Mouse (Mus musculus): ENCODE data around the gene Nisch. TPM values are rescaled to one million over a fixed set of nuclear protein-coding genes. Genes with fewer than 3 reads are reported as not detected.
A peak's percentile ranks its signal among the peaks of the same experiment; 100 is the strongest.

Nisch gene
- polyA plus RNA-seq (2015; fragmentation: Nextera tagmentation; extraction: Ambion mirVana) = 377 and 397 TPM in 2 replicates

DNA sequence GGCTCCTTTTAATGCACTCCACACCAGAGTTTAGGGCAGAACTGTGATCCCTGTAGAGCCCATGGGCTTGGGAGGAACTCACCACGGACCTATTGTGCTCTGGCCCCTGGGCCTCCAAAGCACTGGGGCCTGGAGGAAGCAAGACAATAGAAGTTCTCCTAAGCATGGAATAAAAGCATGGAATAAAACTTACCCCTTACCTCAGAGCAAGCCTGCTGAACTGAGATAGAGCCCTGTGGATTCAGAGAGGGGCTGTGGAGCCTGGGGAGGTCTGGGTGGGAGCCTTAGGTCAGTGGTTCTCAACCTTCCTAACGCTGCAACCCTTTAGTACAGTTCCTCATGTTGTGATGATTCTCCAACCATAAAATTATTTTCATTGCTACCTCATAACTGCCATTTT lies at the start of gene Nisch:
Gene Nisch, minus strand, starts transcription at position 101 of the 400 bp plus-strand sequence.
- Histone ChIP-seq H3K36me3 (ENCODE audit: control insufficient read depth, insufficient read depth, low read length) (no peaks in the 10 kb centered on the region), H3K4me1 (replicated peaks; ENCODE audit: control insufficient read depth, insufficient read depth, low read length) (peaks cover 21% of the 10 kb centered on the region), H3K4me3 (ENCODE audit: low read length) (peak within 1 kb of the TSS; percentile 36), H3K27me3 (ENCODE audit: control insufficient read depth, insufficient read depth, low read depth, low read length) (no peaks in the 10 kb centered on the region), H3K9me3 (ENCODE audit: control insufficient read depth, low read length) (no peaks in the 10 kb centered on the region), H3K4me2 (ENCODE audit: low read depth, low read length) (peak within 1 kb of the TSS; percentile 48), H3K27ac (ENCODE audit: low read length) (peak within 1 kb of the TSS; percentile 51), H3K9ac (ENCODE audit: low read length) (peak within 1 kb of the TSS; percentile 45)
- ATAC-seq (ENCODE audit: low read depth) = no peak
- 63% methylated on average over 2 of the region's 2 CpGs for WGBS

DNA sequence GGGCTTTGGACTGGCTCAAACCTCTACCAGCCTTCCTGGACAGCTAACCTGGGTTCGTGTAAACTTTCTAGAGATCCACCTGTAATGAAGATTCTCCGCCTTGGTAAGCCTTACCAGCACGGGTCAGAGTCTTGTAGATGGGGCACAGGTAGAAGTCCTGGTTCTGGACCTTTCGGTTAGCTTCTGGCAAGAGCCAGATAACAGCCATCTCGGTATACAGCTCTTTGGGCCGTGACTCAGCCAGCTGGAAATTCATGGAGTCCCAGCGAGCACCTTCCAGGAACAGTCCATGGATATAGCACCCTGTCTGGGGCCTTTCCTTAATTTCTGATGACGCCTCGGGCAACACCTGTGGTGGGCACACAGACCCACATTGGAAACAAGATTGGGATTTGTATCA lies 44.2 kb upstream of the Nisch start:
- peaks cover 48% of the 10 kb centered on the region for H3K36me3 ChIP-seq (ENCODE audit: control insufficient read depth, insufficient read depth, low read length)
- H3K4me3 ChIP-seq (ENCODE audit: low read length) = no peak overlapping the region
- H3K4me1 ChIP-seq (replicated peaks; ENCODE audit: control insufficient read depth, insufficient read depth, low read length) = no peaks in the 10 kb centered on the region
- WGBS = 90% methylated on average over 9 of the region's 9 CpGs
- H3K4me2 ChIP-seq (ENCODE audit: low read depth, low read length) = no peak overlapping the region
- no peaks in the 10 kb centered on the region for H3K9me3 ChIP-seq (ENCODE audit: control insufficient read depth, low read length)
- no peak overlapping the region for H3K27ac ChIP-seq (ENCODE audit: low read length)
- no peak overlapping the region for H3K9ac ChIP-seq (ENCODE audit: low read length)
- no peak for ATAC-seq (ENCODE audit: low read depth)
- H3K27me3 ChIP-seq (ENCODE audit: control insufficient read depth, insufficient read depth, low read depth, low read length) = no peaks in the 10 kb centered on the region

GRCm38 (mm10) chr14:31260374-31260773 lies 43.6 kb upstream of the Nisch start:
- ATAC-seq (ENCODE audit: low read depth) = no peak

DNA sequence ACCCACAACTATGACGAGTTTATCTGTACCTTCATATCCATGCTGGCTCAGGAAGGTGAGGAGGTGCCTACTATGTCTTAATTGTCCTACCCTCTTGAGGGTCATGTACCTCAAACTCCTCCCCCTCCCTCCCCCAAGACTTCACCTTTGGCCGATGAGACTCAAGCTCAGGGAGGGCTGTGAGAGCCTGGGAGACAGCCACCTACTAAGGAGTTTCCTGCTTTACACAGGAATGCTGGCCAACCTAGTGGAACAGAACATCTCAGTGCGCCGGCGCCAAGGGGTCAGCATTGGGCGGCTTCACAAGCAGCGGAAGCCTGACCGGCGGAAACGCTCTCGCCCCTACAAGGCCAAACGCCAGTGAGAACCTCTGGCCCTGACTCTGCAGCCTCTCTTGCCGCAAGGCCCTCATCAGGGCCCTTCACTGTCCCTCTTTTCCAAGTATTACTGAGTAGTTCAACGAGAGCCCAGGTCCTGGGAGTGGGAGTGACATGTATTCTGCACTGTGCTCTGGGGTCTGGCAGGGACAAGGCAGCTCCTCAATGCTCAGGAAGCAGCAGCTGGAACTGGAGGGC lies 41.8 kb upstream of the Nisch start:
- WGBS = 95% methylated on average over 14 of the region's 14 CpGs
- no peak for ATAC-seq (ENCODE audit: low read depth)
- Histone ChIP-seq H3K4me1 (replicated peaks; ENCODE audit: control insufficient read depth, insufficient read depth, low read length) (no peaks in the 10 kb centered on the region), H3K9me3 (ENCODE audit: control insufficient read depth, low read length) (no peaks in the 10 kb centered on the region), H3K36me3 (ENCODE audit: control insufficient read depth, insufficient read depth, low read length) (peaks cover 71% of the 10 kb centered on the region), H3K27me3 (ENCODE audit: control insufficient read depth, insufficient read depth, low read depth, low read length) (no peaks in the 10 kb centered on the region), H3K27ac (ENCODE audit: low read length) (no peak overlapping the region), H3K9ac (ENCODE audit: low read length) (no peak overlapping the region), H3K4me2 (ENCODE audit: low read depth, low read length) (no peak overlapping the region), H3K4me3 (ENCODE audit: low read length) (no peak overlapping the region)

More at GRCm38 (mm10) chr14:31260374-31260773, 43.6 kb upstream of the Nisch start:
- Histone ChIP-seq H3K4me3 (ENCODE audit: low read length) (no peak overlapping the region), H3K27me3 (ENCODE audit: control insufficient read depth, insufficient read depth, low read depth, low read length) (no peaks in the 10 kb centered on the region), H3K36me3 (ENCODE audit: control insufficient read depth, insufficient read depth, low read length) (peaks cover 54% of the 10 kb centered on the region), H3K27ac (ENCODE audit: low read length) (no peak overlapping the region), H3K4me1 (replicated peaks; ENCODE audit: control insufficient read depth, insufficient read depth, low read length) (no peaks in the 10 kb centered on the region), H3K9ac (ENCODE audit: low read length) (no peak overlapping the region), H3K4me2 (ENCODE audit: low read depth, low read length) (no peak overlapping the region), H3K9me3 (ENCODE audit: control insufficient read depth, low read length) (no peaks in the 10 kb centered on the region)
- 94% methylated on average over 4 of the region's 4 CpGs for WGBS

- Histone ChIP-seq H3K27me3 (ENCODE audit: control insufficient read depth, insufficient read depth, low read depth, low read length) (no peaks in the 10 kb centered on the region), H3K9me3 (ENCODE audit: control insufficient read depth, low read length) (no peaks in the 10 kb centered on the region), H3K4me2 (ENCODE audit: low read depth, low read length) (peak overlapping the region; percentile 88), H3K27ac (ENCODE audit: low read length) (no peak overlapping the region), H3K36me3 (ENCODE audit: control insufficient read depth, insufficient read depth, low read length) (peaks cover 34% of the 10 kb centered on the region), H3K9ac (ENCODE audit: low read length) (peak overlapping the region; percentile 99), H3K4me3 (ENCODE audit: low read length) (peak overlapping the region; percentile 99), H3K4me1 (replicated peaks; ENCODE audit: control insufficient read depth, insufficient read depth, low read length) (peaks cover 15% of the 10 kb centered on the region)
- ATAC-seq (ENCODE audit: low read depth) = no peak
- WGBS = 89% methylated on average over 5 of the region's 5 CpGs
Measured at GRCm38 (mm10) chr14:31252091-31252490, 35.3 kb upstream of the Nisch start.

DNA sequence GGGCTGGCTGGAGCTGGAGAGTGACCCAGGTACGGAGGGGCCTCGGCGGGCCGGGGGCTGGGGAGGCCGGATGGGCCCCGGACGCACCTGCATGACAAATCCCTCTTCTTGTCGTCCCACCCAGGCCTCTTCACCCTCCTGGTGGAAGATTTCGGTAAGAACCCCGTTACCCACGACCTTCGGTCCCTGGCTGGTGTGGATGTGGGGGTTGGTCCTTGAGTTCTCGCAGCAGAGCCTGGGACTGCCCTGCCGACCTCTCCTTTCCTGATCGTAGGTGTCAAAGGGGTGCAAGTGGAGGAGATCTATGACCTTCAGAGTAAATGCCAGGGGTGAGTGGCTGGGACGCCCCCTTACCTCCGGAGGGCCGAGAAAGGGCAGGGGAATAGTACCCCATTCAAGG lies 34.9 kb upstream of the Nisch start:
- Histone ChIP-seq H3K9ac (ENCODE audit: low read length) (peak overlapping the region; percentile 99), H3K27ac (ENCODE audit: low read length) (peak overlapping the region; percentile 62), H3K36me3 (ENCODE audit: control insufficient read depth, insufficient read depth, low read length) (peaks cover 30% of the 10 kb centered on the region), H3K4me2 (ENCODE audit: low read depth, low read length) (peak overlapping the region; percentile 88), H3K27me3 (ENCODE audit: control insufficient read depth, insufficient read depth, low read depth, low read length) (no peaks in the 10 kb centered on the region), H3K4me1 (replicated peaks; ENCODE audit: control insufficient read depth, insufficient read depth, low read length) (peaks cover 15% of the 10 kb centered on the region), H3K4me3 (ENCODE audit: low read length) (peak overlapping the region; percentile 99), H3K9me3 (ENCODE audit: control insufficient read depth, low read length) (no peaks in the 10 kb centered on the region)
- ATAC-seq (ENCODE audit: low read depth) = no peak; the same call in 1 of the 2 replicates
- under 1% methylated on average over 15 of the region's 18 CpGs for WGBS

- Histone ChIP-seq H3K36me3 (ENCODE audit: control insufficient read depth, insufficient read depth, low read length) (peaks cover 25% of the 10 kb centered on the region), H3K9me3 (ENCODE audit: control insufficient read depth, low read length) (no peaks in the 10 kb centered on the region), H3K27me3 (ENCODE audit: control insufficient read depth, insufficient read depth, low read depth, low read length) (no peaks in the 10 kb centered on the region), H3K9ac (ENCODE audit: low read length) (peak within 1 kb of the TSS; percentile 99), H3K4me3 (ENCODE audit: low read length) (peak within 1 kb of the TSS; percentile 99), H3K4me2 (ENCODE audit: low read depth, low read length) (peak within 1 kb of the TSS; percentile 88), H3K27ac (ENCODE audit: low read length) (peak within 1 kb of the TSS; percentile 97), H3K4me1 (replicated peaks; ENCODE audit: control insufficient read depth, insufficient read depth, low read length) (peaks cover 15% of the 10 kb centered on the region)
- ATAC-seq (ENCODE audit: low read depth) = peak; percentile 96
- WGBS = under 1% methylated on average over 73 of the region's 75 CpGs
Measured at GRCm38 (mm10) chr14:31251084-31251604, 34.4 kb upstream of the Nisch start, which contains the start of the genes Phf7 and Bap1. Gene Phf7 (minus strand): TSS chr14:31251317. Gene Bap1 (plus strand): TSS chr14:31251450.

- H3K27ac ChIP-seq (ENCODE audit: low read length) = peak overlapping the region; percentile 97
Measured at GRCm38 (mm10) chr14:31250222-31251083, 33.7 kb upstream of the Nisch start.

GRCm38 (mm10) chr14:31248396-31248795 lies 31.6 kb upstream of the Nisch start:
- no peak overlapping the region for H3K4me2 ChIP-seq (ENCODE audit: low read depth, low read length)
- no peak overlapping the region for H3K27ac ChIP-seq (ENCODE audit: low read length)
- H3K4me1 ChIP-seq (replicated peaks; ENCODE audit: control insufficient read depth, insufficient read depth, low read length) = peaks cover 15% of the 10 kb centered on the region
- no peaks in the 10 kb centered on the region; the same call in 1 of the 2 replicates for H3K36me3 ChIP-seq (ENCODE audit: control insufficient read depth, insufficient read depth, low read length)
- H3K27me3 ChIP-seq (ENCODE audit: control insufficient read depth, insufficient read depth, low read depth, low read length) = no peaks in the 10 kb centered on the region
- H3K9ac ChIP-seq (ENCODE audit: low read length) = no peak overlapping the region
- WGBS = 80% methylated on average over 6 of the region's 6 CpGs
- no peak for ATAC-seq (ENCODE audit: low read depth)
- H3K9me3 ChIP-seq (ENCODE audit: control insufficient read depth, low read length) = no peaks in the 10 kb centered on the region
- H3K4me3 ChIP-seq (ENCODE audit: low read length) = no peak overlapping the region

More at GRCm38 (mm10) chr14:31250222-31251083, 33.7 kb upstream of the Nisch start:
- 16% methylated on average over 38 of the region's 38 CpGs for WGBS
- no peaks in the 10 kb centered on the region for H3K9me3 ChIP-seq (ENCODE audit: control insufficient read depth, low read length)
- peak overlapping the region; percentile 81 for H3K9ac ChIP-seq (ENCODE audit: low read length)
- no peaks in the 10 kb centered on the region for H3K27me3 ChIP-seq (ENCODE audit: control insufficient read depth, insufficient read depth, low read depth, low read length)
- peaks cover 15% of the 10 kb centered on the region for H3K4me1 ChIP-seq (replicated peaks; ENCODE audit: control insufficient read depth, insufficient read depth, low read length)
- ATAC-seq (ENCODE audit: low read depth) = peak; percentile 93
- peak overlapping the region; percentile 99 for H3K4me3 ChIP-seq (ENCODE audit: low read length)
- H3K4me2 ChIP-seq (ENCODE audit: low read depth, low read length) = peak overlapping the region; percentile 77
- peaks cover 18% of the 10 kb centered on the region for H3K36me3 ChIP-seq (ENCODE audit: control insufficient read depth, insufficient read depth, low read length)

Data from lung, embryonic 16.5 days (tissue).